Mouse (Mus musculus): Measurements from ENCODE around the gene Gm266.

The Gm266 gene

DNA sequence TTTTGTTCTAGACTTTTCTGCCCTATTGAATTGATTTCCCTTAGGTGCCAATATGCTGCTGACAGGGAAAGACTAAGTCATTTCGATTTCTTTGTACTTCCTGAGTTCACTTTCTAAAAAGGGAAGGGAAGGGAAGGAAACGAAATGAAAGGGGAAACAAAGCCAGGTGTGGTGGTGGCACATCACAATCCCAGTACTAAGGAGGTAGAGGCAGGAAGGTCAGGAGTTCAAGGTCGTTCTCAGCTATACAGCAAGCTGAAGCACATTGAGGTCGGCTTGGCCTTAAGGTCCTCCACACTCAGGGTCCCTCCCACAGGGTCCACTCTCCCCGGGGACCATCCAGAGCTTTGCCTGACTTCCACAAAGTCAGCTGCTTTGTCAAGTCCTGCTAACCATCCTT, 17.9 kb upstream of the Gm266 start:
- no peak for DNase-seq (ENCODE audit: extremely low read depth, low read depth)

DNA sequence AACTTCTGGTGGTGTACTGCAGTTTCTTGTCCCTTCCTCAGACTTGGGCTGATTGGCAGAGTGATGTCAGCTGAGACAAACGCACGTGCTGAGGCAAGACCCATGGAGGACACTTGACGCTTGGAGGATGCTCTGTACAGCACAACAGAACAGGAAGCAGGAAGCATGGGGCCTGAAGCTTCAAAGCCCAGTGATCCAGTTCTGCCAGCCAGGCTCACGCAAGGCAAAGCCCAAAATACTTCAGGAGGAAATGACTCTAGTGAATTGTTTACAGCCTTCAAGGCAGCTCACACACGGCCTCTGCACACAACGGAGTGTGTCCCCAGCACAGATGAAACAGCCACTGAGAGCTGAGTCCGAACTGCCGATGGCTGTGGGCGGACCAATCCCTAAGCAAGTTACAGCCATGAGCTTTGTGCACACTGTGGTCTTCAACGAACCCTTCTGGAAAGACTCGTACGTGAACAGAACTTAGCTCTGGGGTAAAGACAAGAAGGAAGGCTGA, 17.5 kb upstream of the Gm266 start:
- DNase-seq (ENCODE audit: extremely low read depth, low read depth) = no peak

DNA sequence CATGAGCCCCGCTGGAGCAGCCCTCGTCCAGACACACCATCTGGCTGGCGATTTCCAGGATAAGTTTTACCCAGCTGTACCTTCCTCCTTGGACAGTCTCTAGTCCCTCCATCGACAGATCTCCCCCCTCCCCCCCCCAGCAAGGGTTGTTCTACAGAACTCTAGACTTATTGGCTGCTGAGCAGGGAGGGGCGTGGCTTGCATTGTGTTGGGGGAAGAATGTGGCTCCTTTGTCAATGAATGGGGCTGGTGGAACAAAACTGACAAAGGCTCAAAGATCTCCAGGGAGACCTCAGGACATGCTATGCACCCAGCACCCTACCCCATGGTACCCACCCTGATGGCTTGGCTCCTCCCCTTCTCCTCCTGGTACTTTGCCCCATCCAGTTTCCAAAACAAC, 15.1 kb upstream of the Gm266 start:
- DNase-seq (ENCODE audit: extremely low read depth, low read depth) = no peak

DNA sequence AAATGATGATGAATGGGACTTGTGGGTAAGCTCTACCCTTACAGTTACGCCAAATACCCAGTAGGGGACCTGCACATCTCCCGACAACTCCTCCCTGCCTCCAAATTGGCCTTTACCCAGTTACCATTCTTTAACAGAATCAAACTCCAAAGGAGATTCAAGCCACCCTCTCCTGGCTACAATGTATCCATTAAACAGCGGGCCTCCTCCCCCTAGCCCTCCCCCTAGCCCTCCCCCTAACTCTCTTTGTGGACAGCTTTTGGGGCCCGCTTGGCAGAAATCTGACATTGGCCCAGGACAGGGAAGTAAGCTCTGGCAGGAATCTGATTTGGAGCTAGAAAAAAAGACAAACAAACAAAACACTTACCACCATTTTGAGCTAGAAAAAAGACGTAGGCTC, 14.0 kb upstream of the Gm266 start:
- DNase-seq (ENCODE audit: extremely low read depth, low read depth) = no peak

DNA sequence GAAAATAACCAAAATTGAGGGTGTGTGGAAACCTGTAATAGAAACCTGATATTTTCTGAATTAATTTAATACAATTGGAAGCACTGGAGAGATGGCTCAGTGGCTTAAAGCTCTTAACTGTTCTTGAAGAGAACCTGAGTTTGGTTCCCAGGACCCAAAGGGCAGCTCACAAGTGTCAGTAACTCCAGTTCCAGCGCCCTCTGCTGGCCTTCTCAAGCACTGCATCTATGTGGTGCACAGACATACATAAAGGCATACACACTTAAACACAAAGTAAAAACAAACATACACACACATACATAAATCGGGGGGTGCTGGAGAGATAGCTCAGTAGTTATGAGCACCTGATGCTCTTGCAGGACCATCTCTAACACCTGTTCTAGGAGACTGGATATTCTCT, 11.5 kb upstream of the Gm266 start:
- peak; percentile 30 for DNase-seq (ENCODE audit: extremely low read depth, low read depth)

DNA sequence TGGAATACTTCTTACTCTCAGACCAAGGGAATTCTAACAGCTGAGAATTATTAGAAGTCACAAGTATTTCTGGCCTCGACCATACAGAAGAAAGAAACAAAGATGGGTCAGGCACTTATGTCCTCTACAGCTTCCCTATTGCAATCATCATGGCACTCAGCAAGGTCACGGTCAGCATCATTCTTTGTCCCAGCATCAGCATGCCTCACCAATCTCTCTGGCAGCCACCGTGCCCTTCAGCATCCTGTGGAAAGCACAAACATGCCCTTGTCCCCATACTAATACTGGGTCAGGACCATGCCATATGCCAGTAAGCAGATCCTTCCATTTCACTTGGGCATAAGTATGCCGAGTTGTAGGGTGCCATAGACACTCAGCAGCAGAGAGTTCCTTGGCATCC, 9.3 kb upstream of the Gm266 start:
- no peak for DNase-seq (ENCODE audit: extremely low read depth, low read depth)

DNA sequence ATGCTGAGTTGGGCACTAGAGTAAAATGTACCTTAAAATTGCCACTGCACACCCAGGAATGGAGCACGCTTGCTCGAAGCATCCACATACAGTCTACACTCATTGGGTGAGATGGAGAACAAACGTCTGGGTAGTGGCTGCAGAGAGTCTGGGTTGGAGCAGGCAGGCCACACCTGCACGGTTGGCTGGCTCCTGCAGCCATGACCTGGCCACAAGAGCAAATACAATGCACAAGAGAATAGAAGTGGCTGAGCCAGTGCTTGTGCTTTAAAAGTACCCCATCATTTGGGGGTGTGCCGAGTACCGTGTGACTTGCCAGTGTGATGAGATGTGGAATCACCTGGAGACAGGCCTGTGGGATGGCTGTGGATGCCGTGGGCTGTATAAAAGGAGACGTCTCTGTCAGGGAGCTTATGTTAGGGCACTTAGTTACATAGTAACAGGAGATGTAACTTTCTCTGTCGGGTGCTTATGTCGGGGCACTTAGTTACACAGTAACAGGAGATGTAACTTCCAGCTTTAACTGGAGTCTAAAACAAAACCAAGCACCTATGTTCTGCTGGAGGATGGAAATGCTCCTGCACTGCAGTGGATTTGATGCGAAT, 3.7 kb upstream of the Gm266 start:
- DNase-seq (ENCODE audit: extremely low read depth, low read depth) = no peak

DNA sequence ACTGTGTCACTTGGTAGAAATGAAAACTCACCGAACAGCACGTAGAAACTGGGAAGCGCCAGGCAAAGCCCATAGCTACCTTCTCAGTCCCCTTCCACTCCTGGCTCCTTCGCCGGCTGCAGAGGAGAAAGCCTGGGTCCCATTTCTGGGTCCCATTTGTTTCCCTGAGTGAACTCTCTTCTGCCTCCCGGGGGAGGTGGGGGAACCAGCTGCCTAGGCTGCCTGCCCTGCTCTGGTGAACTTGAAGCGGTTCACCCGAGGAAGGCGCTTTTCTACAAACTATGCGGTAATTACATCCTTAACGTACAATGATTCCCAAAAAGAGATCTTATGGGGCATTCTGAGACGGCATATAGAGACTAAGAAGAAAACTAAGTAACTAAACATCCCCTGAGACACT, 832 bp upstream of the Gm266 start:
- DNase-seq (ENCODE audit: extremely low read depth, low read depth) = no peak

DNA sequence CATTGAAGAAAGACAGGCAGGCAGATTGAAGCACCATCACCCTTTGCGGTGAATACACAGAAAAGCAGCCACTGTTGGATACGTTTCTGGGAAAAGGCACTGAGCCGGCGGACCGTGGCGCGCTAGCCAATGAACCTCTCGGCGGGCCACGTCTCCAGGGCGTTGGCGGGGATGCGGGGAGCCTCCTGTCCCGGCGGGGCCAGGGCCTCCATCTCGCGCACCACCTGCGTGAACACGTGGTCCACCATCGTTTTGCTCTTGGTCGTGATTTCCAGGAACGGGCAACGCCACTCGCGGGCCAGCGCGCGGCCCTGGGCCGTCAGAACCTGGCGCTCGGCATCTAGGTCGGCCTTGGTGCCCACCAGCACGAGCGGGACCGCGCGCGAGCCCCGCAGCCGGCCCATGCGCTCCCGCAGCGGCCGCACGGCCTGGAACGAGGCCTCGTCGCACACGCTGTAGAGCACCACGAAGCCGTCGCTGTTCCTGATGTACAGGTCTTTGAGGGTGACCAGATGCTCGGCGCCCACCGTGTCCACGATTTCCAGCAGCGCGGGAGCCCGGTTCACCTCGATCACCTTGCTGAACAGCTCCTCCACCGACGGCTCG, 474 bp downstream of the Gm266 start:
- no peak for DNase-seq (ENCODE audit: extremely low read depth, low read depth)

DNA sequence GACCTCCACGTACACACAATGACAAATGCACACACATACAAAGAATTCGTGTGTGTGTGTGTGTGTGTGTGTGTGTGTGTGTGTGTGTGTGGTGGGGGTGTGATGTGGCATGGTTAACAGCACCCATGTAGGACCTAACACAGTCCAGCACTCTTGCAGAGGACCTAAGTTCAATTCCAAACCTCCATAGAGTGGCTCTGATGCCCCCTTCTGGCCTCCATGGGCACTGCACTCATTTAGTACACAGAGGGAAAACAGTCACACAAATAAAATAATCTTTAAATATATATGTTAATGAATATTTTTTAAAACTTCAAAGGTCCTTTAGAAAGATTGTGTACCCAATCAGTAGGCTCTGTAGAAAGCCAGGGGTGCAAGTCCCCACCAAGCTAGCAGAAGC, 5.7 kb downstream of the Gm266 start:
- no peak for DNase-seq (ENCODE audit: extremely low read depth, low read depth)

DNA sequence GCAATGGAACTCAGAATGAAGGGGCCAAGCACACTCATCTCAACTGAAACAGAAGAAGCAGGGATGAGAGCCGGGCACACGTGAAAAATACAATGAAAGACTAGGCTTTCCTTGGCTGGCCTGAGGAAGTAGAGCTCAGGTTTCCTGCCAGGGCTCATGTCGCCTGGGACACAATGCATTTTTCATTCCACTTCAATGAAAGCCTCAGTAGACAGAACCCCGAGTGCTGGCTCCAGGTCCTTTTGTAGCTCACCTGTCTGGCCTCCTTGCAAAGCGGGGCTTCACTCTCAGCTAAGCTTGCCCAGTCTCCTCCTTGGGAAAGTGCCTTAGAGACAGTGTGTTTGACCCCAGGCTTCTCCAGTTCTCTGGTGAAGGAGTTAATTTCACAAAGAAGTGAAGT, 6.7 kb downstream of the Gm266 start:
- DNase-seq (ENCODE audit: extremely low read depth, low read depth) = no peak

DNA sequence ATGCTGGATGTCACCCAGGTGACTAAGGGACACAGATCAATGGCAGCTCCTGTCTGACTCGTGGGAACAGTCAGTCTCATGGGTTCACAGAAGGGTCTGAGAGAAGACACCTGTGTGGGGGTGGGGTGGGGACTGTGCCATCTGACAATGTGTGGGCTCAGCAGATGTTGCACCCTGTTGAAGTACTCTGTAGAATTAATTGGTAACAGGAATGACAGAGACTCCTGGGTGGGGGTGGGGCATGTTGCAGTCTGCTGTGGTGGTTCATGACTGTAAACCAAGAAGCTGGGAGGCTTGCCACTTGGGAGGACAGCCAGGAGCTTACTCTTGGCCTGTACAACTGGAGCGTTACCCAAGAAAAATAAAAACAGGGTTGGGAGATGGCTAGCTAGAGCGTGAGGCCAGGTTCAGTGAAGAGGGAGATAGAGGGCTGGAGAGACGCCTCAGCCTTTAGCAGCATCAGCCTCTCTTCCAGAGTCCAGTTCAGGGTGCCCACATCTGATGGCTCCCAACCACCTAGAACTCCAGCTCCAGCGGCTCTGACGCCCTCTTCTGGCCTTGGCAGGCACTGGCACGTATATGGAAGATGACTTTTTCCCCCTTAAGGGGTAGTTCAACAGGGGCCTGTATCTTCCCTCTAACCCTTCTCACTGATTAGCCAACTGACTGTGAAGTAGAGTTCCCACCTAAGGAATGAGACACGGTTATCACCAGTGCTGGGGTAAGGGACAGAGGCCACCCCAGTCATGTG, 10.6 kb downstream of the Gm266 start:
- DNase-seq (ENCODE audit: extremely low read depth, low read depth) = no peak

DNA sequence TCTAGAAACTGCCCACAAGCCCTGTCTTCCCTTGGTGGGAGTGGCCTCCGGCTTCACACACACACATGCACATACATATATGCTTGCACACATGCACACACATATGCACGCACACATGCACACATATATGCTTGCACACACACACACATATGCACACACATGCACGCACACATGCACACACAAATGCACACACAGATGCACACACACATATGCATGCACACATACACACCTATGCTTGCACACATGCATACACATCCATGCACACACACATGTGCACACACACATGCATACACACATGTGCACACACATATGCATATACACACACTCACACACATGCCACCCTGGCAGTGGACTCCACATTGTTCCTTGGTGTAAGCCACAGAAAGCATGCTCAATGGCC, 11.2 kb downstream of the Gm266 start:
- no peak for DNase-seq (ENCODE audit: extremely low read depth, low read depth)

DNA sequence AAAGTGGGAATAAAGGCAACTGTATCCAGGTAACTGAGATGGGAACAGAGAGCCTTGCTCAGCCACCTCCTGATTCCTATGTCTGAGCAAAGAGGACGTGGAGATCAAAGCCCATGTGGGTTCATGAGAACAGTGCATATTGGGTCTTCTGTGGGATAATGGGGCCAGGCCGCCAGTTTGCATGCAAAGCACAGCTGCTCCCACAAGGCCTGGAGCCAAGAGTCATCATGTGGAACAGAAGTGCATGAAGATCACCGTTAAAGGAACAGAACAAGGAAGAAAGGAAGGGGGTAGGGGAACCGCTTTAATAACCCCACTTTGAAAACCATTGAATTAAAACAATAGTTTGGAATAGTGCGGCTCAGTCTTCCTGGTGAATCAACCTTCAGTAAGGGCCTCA, 12.7 kb downstream of the Gm266 start:
- no peak for DNase-seq (ENCODE audit: extremely low read depth, low read depth)

DNA sequence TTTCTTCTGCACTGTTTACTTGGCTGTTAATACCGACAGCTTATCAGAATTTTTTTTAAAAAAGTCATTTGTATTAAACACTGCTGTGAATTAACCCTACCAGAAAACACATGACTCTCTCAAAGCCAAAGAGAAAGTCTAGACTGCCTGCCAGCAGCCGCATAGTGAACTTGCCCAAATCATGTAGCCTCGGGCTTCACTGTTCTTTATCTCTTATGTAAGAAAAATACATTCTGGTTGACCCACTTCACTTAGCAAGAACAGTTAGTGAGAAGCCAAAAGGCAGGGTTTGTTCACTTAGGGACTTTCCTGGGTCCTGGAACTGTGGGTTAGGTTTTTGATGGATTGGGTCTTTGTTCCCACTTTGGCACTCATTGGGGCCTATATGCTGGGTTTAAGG, 13.9 kb downstream of the Gm266 start:
- DNase-seq (ENCODE audit: extremely low read depth, low read depth) = no peak

DNA sequence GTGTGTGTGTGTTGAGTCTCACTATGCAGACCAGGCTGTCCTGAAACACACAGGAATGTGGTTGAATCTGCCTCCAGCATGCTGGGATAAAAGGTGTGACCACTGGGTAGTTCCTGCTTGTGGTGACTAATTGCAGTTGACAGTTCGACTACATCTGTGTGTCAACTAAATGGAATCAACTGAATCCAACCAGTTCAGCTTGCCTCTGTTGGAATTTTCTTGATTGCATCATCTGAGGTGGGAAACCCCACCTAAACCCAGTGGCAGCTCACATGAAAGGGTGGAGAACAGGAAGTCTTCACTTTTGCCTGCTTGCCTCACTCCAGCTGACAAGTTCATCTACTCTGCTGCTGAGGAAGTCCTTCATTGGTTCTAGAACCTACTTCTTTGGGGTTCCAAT, 14.5 kb downstream of the Gm266 start:
- DNase-seq (ENCODE audit: extremely low read depth, low read depth) = no peak

DNA sequence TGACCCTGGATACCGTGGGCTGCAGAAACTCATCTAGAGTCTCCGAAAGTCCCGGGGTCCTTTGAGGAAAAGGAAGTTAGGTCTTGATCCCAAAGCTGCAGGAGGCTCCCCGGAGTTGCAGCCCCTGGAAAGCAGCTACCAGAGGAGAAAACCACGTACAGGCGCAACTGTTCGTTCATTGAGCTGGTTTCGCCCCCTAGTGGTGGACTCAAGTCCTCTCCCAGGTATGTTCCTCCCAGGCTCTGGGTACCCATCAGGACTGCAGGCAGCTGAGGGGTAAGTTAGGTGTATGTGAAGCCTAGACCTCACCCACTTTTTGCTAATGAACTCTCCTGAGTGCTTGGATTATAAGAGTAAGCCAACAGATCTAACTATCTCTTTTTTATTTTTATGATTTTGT, 16.1 kb downstream of the Gm266 start:
- peak; percentile 45 for DNase-seq (ENCODE audit: extremely low read depth, low read depth)

DNA sequence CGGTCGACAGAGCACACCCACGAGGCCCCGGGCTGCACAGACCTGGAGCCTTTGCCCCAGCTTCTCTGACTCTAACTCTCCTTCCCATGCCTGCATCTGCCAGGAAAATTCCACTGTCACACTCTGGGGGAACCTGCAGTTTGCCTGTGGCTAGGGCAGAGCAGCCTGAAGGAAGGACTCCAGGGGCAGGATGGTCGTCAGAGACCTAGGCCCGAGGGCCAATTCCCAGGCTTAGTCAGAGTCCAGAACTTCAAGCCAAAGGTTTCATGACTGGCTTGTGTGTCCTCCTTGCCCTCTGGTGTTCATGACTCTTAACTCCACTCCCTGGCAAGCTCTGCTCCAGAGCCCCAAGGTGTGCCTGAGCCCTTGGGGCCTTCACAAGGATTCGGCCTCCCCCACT, 17.4 kb downstream of the Gm266 start:
- no peak for DNase-seq (ENCODE audit: extremely low read depth, low read depth)

DNA sequence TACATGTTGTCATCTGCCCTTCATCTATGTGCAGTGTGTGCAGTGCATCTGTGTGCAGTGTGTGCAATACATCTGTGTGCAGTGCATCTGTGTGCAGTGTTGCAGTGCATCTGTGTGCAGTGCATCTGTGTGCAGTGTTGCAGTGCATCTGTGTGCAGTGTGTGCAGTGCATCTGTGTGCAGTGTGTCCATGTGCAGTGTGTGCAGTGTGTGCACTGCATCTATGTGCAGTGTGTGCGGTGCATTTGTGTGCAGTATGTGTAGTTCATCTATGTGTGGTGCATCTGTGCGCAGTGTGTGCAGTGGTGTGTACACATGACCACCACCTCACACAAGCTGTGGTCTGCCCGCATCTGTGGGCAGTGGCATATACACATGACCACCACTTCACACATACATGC, 19.3 kb downstream of the Gm266 start:
- no peak for DNase-seq (ENCODE audit: extremely low read depth, low read depth)

DNA sequence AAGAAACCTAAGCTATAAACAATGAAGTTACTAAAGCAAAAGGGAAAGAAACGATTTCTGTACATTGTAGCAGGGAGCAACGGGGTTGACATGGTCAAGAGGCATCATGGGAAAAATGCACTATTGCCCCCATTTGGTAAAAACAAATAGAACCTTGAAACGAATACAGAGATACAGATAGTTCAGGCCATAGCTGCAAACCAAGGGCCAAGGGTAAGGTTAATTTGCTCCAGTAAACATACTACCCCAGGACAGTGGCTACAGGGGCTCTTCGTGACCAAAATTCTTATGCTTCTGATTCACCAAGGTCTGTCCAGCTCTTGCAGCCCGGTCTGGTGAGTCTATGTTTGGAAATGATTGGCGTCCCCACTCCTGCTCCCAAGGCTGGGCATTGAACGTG, 22.1 kb downstream of the Gm266 start:
- DNase-seq (ENCODE audit: extremely low read depth, low read depth) = no peak

DNA sequence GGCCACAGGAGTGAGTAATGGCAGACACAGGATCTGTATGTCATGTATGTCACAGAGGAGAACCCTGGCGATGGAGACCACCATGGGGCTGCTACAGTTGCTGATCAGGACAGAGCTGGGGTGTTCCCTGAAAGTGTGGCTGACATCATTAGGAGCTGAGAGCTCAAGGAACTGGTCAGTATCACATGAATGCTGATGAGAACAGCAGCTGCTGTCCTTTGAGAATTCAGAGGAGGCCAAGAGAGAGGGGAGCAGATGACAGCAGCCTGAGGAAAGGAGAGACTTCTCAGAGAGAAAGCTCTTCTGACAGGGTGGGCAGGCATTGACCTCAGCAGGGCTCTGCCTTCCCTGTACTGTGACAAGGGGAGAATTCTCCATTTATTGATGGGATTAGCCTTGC, 27.9 kb downstream of the Gm266 start:
- DNase-seq (ENCODE audit: extremely low read depth, low read depth) = no peak

DNA sequence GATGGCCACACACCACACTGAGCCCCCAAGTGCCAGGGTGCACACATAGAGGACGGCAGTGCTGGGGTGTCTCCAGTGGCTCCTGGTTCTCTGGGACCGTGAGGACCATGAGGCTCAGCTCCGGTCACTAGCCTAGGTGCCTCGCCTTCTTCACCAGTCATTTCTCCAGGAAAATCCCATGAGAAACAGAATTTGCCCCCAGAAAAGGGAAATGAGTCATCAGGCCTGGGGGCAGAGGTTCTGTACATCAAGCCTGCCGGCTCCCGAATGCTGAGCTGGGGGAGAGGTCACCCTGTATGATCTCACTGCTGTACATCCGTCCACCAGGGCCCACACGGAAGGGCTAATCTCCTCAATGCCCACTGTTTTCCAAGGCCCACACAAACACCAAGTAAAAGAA, 29.8 kb downstream of the Gm266 start:
- DNase-seq (ENCODE audit: extremely low read depth, low read depth) = no peak

DNA sequence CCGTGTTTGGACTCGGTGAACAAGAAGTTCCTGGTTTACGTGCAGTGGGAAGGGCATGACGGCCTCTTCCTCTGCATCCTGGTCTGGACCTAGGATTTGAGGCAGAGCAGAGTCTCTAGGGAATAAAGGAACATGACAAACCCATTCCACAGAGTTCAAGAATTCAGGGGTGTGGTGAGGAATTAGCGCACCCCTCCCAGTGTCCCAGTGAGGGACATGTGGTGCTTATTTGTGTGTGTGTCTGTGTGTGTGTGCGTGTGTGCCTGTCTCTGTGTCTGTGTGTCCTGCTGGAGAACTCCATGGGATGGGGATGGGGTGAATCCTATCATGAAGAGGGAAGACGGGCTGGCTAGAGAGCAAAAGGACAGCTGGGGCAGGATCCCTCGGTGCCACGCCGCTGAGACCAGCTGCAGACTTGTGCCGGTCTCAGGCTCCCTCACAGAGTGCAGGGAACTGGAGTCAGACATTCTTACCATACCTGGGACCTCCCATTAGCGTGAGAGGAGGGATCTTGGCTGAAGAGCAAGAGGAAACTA, 30.2 kb downstream of the Gm266 start:
- no peak for DNase-seq (ENCODE audit: extremely low read depth, low read depth)
